Mouse (Mus musculus) ES-Bruce4 (cell line): ENCODE measurements around the gene Gjc2.

Experiments
- CTCF ChIP-seq: IDR thresholded peaks from one replicate; pipeline ENCODE4 v1.8.1; 2011; ENCODE audit warnings: low read depth, low read length
- POLR2A ChIP-seq: IDR thresholded peaks from one replicate; pipeline ENCODE4 v1.8.1; 2011; ENCODE audit warnings: low read length; ENCODE audit not compliant: insufficient read depth

DNA sequence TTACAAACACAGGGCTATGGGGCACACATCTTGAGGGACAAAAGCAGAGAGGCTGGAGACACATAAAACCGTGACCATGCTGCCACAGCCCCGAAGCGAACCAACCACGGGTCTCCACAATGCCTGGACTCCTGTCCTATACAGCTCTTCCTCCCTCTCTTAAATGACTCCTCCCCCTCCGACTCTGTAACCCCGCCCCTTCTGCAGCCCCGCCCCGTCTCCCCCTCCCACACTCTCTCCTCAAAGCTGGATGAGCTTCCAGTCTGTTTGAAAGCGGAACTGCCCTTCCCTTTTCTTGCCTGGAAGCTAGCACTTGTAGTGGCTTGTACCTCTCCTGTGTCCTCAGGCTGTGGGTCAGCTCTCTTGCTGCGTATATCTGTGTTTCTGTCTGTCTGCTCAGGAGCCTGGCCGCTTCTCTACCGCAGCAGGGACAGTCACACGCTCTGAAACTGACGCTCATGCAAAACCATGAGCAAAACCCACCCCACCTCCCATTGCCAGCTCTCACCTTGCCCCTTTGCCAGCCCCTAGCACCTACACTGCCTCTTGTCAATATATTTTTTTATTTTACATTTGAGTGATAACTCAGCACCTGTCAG is 41.1 kb downstream of the Gjc2 start:
- TF ChIP-seq CTCF (no peak), POLR2A (peak; percentile 73)
